Mouse (Mus musculus): ENCODE data around the gene Usp2. TPM values are rescaled to one million over a fixed set of nuclear protein-coding genes. Genes with fewer than 3 reads are reported as not detected.

Usp2 gene
- polyA plus RNA-seq, 1 experiment from 2014 or later, result 48.5 TPM

GRCm38 (mm10) chr9:44069252-44069651, 2.4 kb downstream of the Usp2 start:
- 2% methylated on average over 7 of the region's 7 CpGs for WGBS
- Histone ChIP-seq H3K4me3 (peak overlapping the region; percentile 51), H3K9ac (peak overlapping the region; percentile 84), H3K27me3 (replicated peaks) (no peaks in the 10 kb centered on the region), H3K27ac (replicated peaks) (peak overlapping the region; percentile 93), H3K36me3 (no peaks in the 10 kb centered on the region), H3K4me1 (peaks cover 63% of the 10 kb centered on the region), H3K4me2 (peak overlapping the region; percentile 78), H3K9me3 (no peaks in the 10 kb centered on the region)
- no peak for ATAC-seq (ENCODE audit: extremely low read depth, insufficient number of reproducible peaks, low FRiP score, low TSS enrichment)

- Histone ChIP-seq H3K27me3 (replicated peaks) (no peaks in the 10 kb centered on the region), H3K9ac (peak overlapping the region; percentile 84), H3K27ac (replicated peaks) (peak overlapping the region; percentile 93), H3K4me2 (peak overlapping the region; percentile 78), H3K4me1 (peaks cover 70% of the 10 kb centered on the region), H3K9me3 (no peaks in the 10 kb centered on the region), H3K4me3 (peak overlapping the region; percentile 51), H3K36me3 (no peaks in the 10 kb centered on the region)
- WGBS, result 39% methylated on average over 14 of the region's 14 CpGs
- ATAC-seq (ENCODE audit: extremely low read depth, insufficient number of reproducible peaks, low FRiP score, low TSS enrichment), result no peak
These were observed 3.5 kb downstream of the Usp2 start for GRCm38 (mm10) chr9:44070113-44070843.

- Histone ChIP-seq H3K27ac (replicated peaks) (peak overlapping the region; percentile 93; the same call in 1 of the 2 replicates), H3K4me2 (peak overlapping the region; percentile 78), H3K9me3 (no peaks in the 10 kb centered on the region), H3K4me1 (peaks cover 76% of the 10 kb centered on the region), H3K4me3 (peak overlapping the region; percentile 51), H3K36me3 (peaks cover 2% of the 10 kb centered on the region), H3K9ac (peak overlapping the region; percentile 84), H3K27me3 (replicated peaks) (no peaks in the 10 kb centered on the region)
- ATAC-seq (ENCODE audit: extremely low read depth, insufficient number of reproducible peaks, low FRiP score, low TSS enrichment), result no peak
- 18% methylated on average over 8 of the region's 8 CpGs for WGBS
These were observed 4.0 kb downstream of the Usp2 start for GRCm38 (mm10) chr9:44070844-44071231.

- H3K27ac ChIP-seq (replicated peaks), result peak overlapping the region; percentile 63
- H3K9me3 ChIP-seq, result no peaks in the 10 kb centered on the region
- WGBS, result 21% methylated on average over 11 of the region's 11 CpGs
- H3K27me3 ChIP-seq (replicated peaks), result no peaks in the 10 kb centered on the region
- H3K4me2 ChIP-seq, result peak overlapping the region; percentile 78
- peak overlapping the region; percentile 84 for H3K9ac ChIP-seq
- H3K4me1 ChIP-seq, result peaks cover 88% of the 10 kb centered on the region
- no peak for ATAC-seq (ENCODE audit: extremely low read depth, insufficient number of reproducible peaks, low FRiP score, low TSS enrichment)
- peaks cover 5% of the 10 kb centered on the region for H3K36me3 ChIP-seq
- H3K4me3 ChIP-seq, result peak overlapping the region; percentile 51
These were observed 5.2 kb downstream of the Usp2 start for GRCm38 (mm10) chr9:44071914-44072598.

- H3K27ac ChIP-seq (replicated peaks), result peak overlapping the region; percentile 63
- H3K27me3 ChIP-seq (replicated peaks), result no peaks in the 10 kb centered on the region
- ATAC-seq (ENCODE audit: extremely low read depth, insufficient number of reproducible peaks, low FRiP score, low TSS enrichment), result no peak
- H3K9me3 ChIP-seq, result no peaks in the 10 kb centered on the region
- H3K4me3 ChIP-seq, result peak overlapping the region; percentile 51; the same call in 1 of the 2 replicates
- 23% methylated on average over 4 of the region's 4 CpGs for WGBS
- peak overlapping the region; percentile 84 for H3K9ac ChIP-seq
- H3K36me3 ChIP-seq, result peaks cover 5% of the 10 kb centered on the region
- peaks cover 89% of the 10 kb centered on the region for H3K4me1 ChIP-seq
- H3K4me2 ChIP-seq, result peak overlapping the region; percentile 78
These were observed 5.7 kb downstream of the Usp2 start for GRCm38 (mm10) chr9:44072599-44072915.

GRCm38 (mm10) chr9:44073115-44073514, 6.3 kb downstream of the Usp2 start:
- H3K4me3 ChIP-seq, result 0 out of 2 replicates have a peak overlapping the region, but pooled peaks have one; percentile 8
- H3K9ac ChIP-seq, result peak overlapping the region; percentile 84
- no peak for ATAC-seq (ENCODE audit: extremely low read depth, insufficient number of reproducible peaks, low FRiP score, low TSS enrichment)
- peak overlapping the region; percentile 63; the same call in 1 of the 2 replicates for H3K27ac ChIP-seq (replicated peaks)
- H3K27me3 ChIP-seq (replicated peaks), result no peaks in the 10 kb centered on the region
- peaks cover 5% of the 10 kb centered on the region for H3K36me3 ChIP-seq
- H3K9me3 ChIP-seq, result no peaks in the 10 kb centered on the region
- WGBS, result 54% methylated on average over 5 of the region's 5 CpGs
- H3K4me1 ChIP-seq, result peaks cover 89% of the 10 kb centered on the region
- peak overlapping the region; percentile 78 for H3K4me2 ChIP-seq

- no peak overlapping the region for H3K4me2 ChIP-seq
- no peak for ATAC-seq (ENCODE audit: extremely low read depth, insufficient number of reproducible peaks, low FRiP score, low TSS enrichment)
- no peaks in the 10 kb centered on the region for H3K9me3 ChIP-seq
- no peaks in the 10 kb centered on the region for H3K27me3 ChIP-seq (replicated peaks)
- no peak overlapping the region for H3K27ac ChIP-seq (replicated peaks)
- 58% methylated on average over 9 of the region's 9 CpGs for WGBS
- 0 out of 2 replicates have a peak overlapping the region, but pooled peaks have one; percentile 26 for H3K9ac ChIP-seq
- H3K4me3 ChIP-seq, result no peak overlapping the region
- H3K36me3 ChIP-seq, result peaks cover 5% of the 10 kb centered on the region
- peaks cover 90% of the 10 kb centered on the region for H3K4me1 ChIP-seq
These were observed 7.8 kb downstream of the Usp2 start for GRCm38 (mm10) chr9:44074395-44075275.

GRCm38 (mm10) chr9:44075276-44075995, 8.6 kb downstream of the Usp2 start:
- H3K4me1 ChIP-seq, result peaks cover 92% of the 10 kb centered on the region
- 66% methylated on average over 24 of the region's 24 CpGs for WGBS

GRCm38 (mm10) chr9:44075996-44076763, 9.4 kb downstream of the Usp2 start:
- peaks cover 92% of the 10 kb centered on the region for H3K4me1 ChIP-seq
- H3K27ac ChIP-seq (replicated peaks), result peak overlapping the region; percentile 44
- no peaks in the 10 kb centered on the region for H3K27me3 ChIP-seq (replicated peaks)
- H3K9me3 ChIP-seq, result no peaks in the 10 kb centered on the region
- ATAC-seq (ENCODE audit: extremely low read depth, insufficient number of reproducible peaks, low FRiP score, low TSS enrichment), result no peak
- peak overlapping the region; percentile 42 for H3K9ac ChIP-seq
- WGBS, result 58% methylated on average over 16 of the region's 16 CpGs
- no peak overlapping the region for H3K4me2 ChIP-seq
- H3K4me3 ChIP-seq, result no peak overlapping the region
- H3K36me3 ChIP-seq, result peaks cover 6% of the 10 kb centered on the region

More at GRCm38 (mm10) chr9:44075276-44075995, 8.6 kb downstream of the Usp2 start:
- Histone ChIP-seq H3K9me3 (no peaks in the 10 kb centered on the region), H3K9ac (peak overlapping the region; percentile 26; the same call in 1 of the 2 replicates), H3K27me3 (replicated peaks) (no peaks in the 10 kb centered on the region), H3K4me3 (no peak overlapping the region), H3K36me3 (peaks cover 5% of the 10 kb centered on the region), H3K27ac (replicated peaks) (no peak overlapping the region), H3K4me2 (no peak overlapping the region)
- no peak for ATAC-seq (ENCODE audit: extremely low read depth, insufficient number of reproducible peaks, low FRiP score, low TSS enrichment)

- Histone ChIP-seq H3K9me3 (no peaks in the 10 kb centered on the region), H3K9ac (peak overlapping the region; percentile 65; the same call in 1 of the 2 replicates), H3K4me1 (peaks cover 91% of the 10 kb centered on the region), H3K27ac (replicated peaks) (peak overlapping the region; percentile 44; the same call in 1 of the 2 replicates), H3K27me3 (replicated peaks) (no peaks in the 10 kb centered on the region), H3K36me3 (peaks cover 7% of the 10 kb centered on the region), H3K4me2 (0 out of 2 replicates have a peak overlapping the region, but pooled peaks have one; percentile 18), H3K4me3 (no peak overlapping the region)
- 15% methylated on average over 5 of the region's 5 CpGs for WGBS
- no peak for ATAC-seq (ENCODE audit: extremely low read depth, insufficient number of reproducible peaks, low FRiP score, low TSS enrichment)
These were observed 9.9 kb downstream of the Usp2 start for GRCm38 (mm10) chr9:44076764-44077120.
